In genomic region chr17:46433627-46434026, GRCm38 (mm10) we compare ENCODE assay signal across 8 mouse cellular contexts. TPM values are rescaled to one million over a fixed set of nuclear protein-coding genes. Genes with fewer than 3 reads are reported as not detected.
DNase-seq lines count a peak whose midpoint lies in the region; ATAC-seq and TF ChIP-seq lines count a peak whose summit lies in the region.

No protein-coding gene starts in this region.

- H3K27me3 ChIP-seq in heart, embryonic 10.5 days (ENCODE audit: insufficient read depth, poor library complexity, severe bottlenecking): peaks cover 58% of the 10 kb centered on the region
- peaks cover 9% of the 10 kb centered on the region; the same call in 1 of the 2 replicates for H3K27me3 ChIP-seq in intestine, embryonic 15.5 days (replicated peaks)
- H3K27me3 ChIP-seq in liver, embryonic 14.5 days (ENCODE audit: control insufficient read depth, insufficient read depth, low read length): no peaks in the 10 kb centered on the region

- peak overlapping the region; percentile 72 for H3K27ac ChIP-seq in heart, embryonic 10.5 days
- H3K27ac ChIP-seq in intestine, embryonic 15.5 days: no peak overlapping the region
- no peak overlapping the region for H3K27ac ChIP-seq in liver, embryonic 14.5 days

- peak; percentile 69 for ATAC-seq in intestine, embryonic 15.5 days
- no peak for ATAC-seq in liver, embryonic 14.5 days (ENCODE audit: insufficient read depth)

- TF ChIP-seq EP300 in liver, embryonic 14.5 days (IDR thresholded peaks at IDR 0.05; ENCODE audit: low read depth): no peak

- peaks cover 39% of the 10 kb centered on the region for H3K4me1 ChIP-seq in heart, embryonic 10.5 days
- H3K4me1 ChIP-seq in intestine, embryonic 15.5 days (replicated peaks): 0 out of 2 replicates have a peak, but pooled peaks cover 5% of the 10 kb centered on the region
- no peaks in the 10 kb centered on the region for H3K4me1 ChIP-seq in liver, embryonic 14.5 days (replicated peaks; ENCODE audit: control insufficient read depth in 2 of 2, insufficient read depth in 2 of 2, low read length in 1 of 2)

- H3K9me3 ChIP-seq in heart, embryonic 10.5 days: no peaks in the 10 kb centered on the region
- no peaks in the 10 kb centered on the region for H3K9me3 ChIP-seq in intestine, embryonic 15.5 days
- no peaks in the 10 kb centered on the region for H3K9me3 ChIP-seq in liver, embryonic 14.5 days (ENCODE audit: control insufficient read depth, low read length)

- peak overlapping the region; percentile 55 for H3K4me2 ChIP-seq in intestine, embryonic 15.5 days (replicated peaks)
- peak overlapping the region; percentile 29; the same call in 1 of the 2 replicates for H3K4me2 ChIP-seq in liver, embryonic 14.5 days (ENCODE audit: low read depth)

- H3K36me3 ChIP-seq in heart, embryonic 10.5 days: no peaks in the 10 kb centered on the region
- H3K36me3 ChIP-seq in intestine, embryonic 15.5 days: no peaks in the 10 kb centered on the region
- no peaks in the 10 kb centered on the region for H3K36me3 ChIP-seq in liver, embryonic 14.5 days (replicated peaks; ENCODE audit: control insufficient read depth, insufficient read depth, low read depth)

- no peak for TF ChIP-seq CTCF in liver, embryonic 14.5 days (IDR thresholded peaks at IDR 0.05; ENCODE audit: low read depth)

- 9% methylated on average over 17 of the region's 17 CpGs for WGBS in heart, embryonic 10.5 days
- WGBS in intestine, embryonic 15.5 days: 4% methylated on average over 17 of the region's 17 CpGs
- 3% methylated on average over 17 of the region's 17 CpGs for WGBS in liver, embryonic 14.5 days (ENCODE audit: insufficient replicate concordance)

- intact Hi-C loops in heart, postnatal 36 days (cut with DNase I): no loop called here

- peak overlapping the region; percentile 49 for H3K4me3 ChIP-seq in heart, embryonic 10.5 days
- H3K4me3 ChIP-seq in intestine, embryonic 15.5 days (replicated peaks): peak overlapping the region; percentile 13; the same call in 1 of the 2 replicates
- no peak overlapping the region for H3K4me3 ChIP-seq in liver, embryonic 14.5 days (ENCODE audit: insufficient read depth in 1 of 2, low read depth in 2 of 2, low read length in 2 of 2)

- DNase-seq in heart, embryonic 10.5 days (ENCODE audit: low spot score): no peak
- no peak for DNase-seq in heart, postnatal 36 days
- DNase-seq in embryo, embryonic 9.5 days (ENCODE audit: extremely low spot score): peak; percentile 75
- DNase-seq in liver, embryonic 14.5 days (ENCODE audit: low read depth in 3 of 3, low spot score in 3 of 3): no peak
- DNase-seq in yolk sac, embryonic 10.5 days (ENCODE audit: low spot score): peak; percentile 31
- no peak for DNase-seq in ovary, adult 18-20 months (ENCODE audit: low spot score)
- DNase-seq in left cerebral cortex, adult 9 months (ENCODE audit: low spot score in 2 of 2): no peak

- H3K9ac ChIP-seq in intestine, embryonic 15.5 days: no peak overlapping the region
- no peak overlapping the region for H3K9ac ChIP-seq in liver, embryonic 14.5 days (replicated peaks)

RNA-seq across cellular contexts. Expression of gene Slc22a7, which starts 4.6 kb away (rescaled TPM):
- polyA plus RNA-seq in heart, embryonic 10.5 days (2016; fragmentation: Nextera tagmentation; extraction: Ambion mirVana): 0.15 and 0.30 TPM in 2 replicates
- total RNA-seq in heart, postnatal 36 days (2021): not detected
- not detected in 2 replicates for polyA plus RNA-seq in intestine, embryonic 15.5 days (2015; fragmentation: Nextera tagmentation; extraction: Ambion mirVana)
- polyA plus RNA-seq in liver, embryonic 14.5 days (2012; rRNA removed): 0.03 and 0.04 TPM in 2 replicates
- 0.09 TPM in 1 of 2 replicates, not detected in the other for polyA plus RNA-seq in liver, embryonic 14.5 days (2014; fragmentation: Nextera tagmentation; extraction: Ambion mirVana)

RNA-seq across cellular contexts. Expression of gene Crip3, which starts 4.9 kb away (rescaled TPM):
- 0.54 and 0.83 TPM in 2 replicates for polyA plus RNA-seq in heart, embryonic 10.5 days (2016; fragmentation: Nextera tagmentation; extraction: Ambion mirVana)
- 1 to 10 TPM in 1 of 2 experiments, not detected in 1; 1.2 TPM for total RNA-seq in heart, postnatal 36 days (2021)
- 0.92 TPM in 1 of 2 replicates, not detected in the other for polyA plus RNA-seq in intestine, embryonic 15.5 days (2015; fragmentation: Nextera tagmentation; extraction: Ambion mirVana)
- polyA plus RNA-seq in liver, embryonic 14.5 days (2012; rRNA removed): 0.05 TPM in 1 of 2 replicates, not detected in the other
- not detected in 2 replicates for polyA plus RNA-seq in liver, embryonic 14.5 days (2014; fragmentation: Nextera tagmentation; extraction: Ambion mirVana)

RNA-seq across cellular contexts. Expression of gene Zfp318, which starts 50.1 kb away (rescaled TPM):
- 6.1 and 7.0 TPM in 2 replicates for polyA plus RNA-seq in heart, embryonic 10.5 days (2016; fragmentation: Nextera tagmentation; extraction: Ambion mirVana)
- total RNA-seq in heart, postnatal 36 days (2021): 10 to 100 TPM; 17.6 to 19.1 TPM
- polyA plus RNA-seq in intestine, embryonic 15.5 days (2015; fragmentation: Nextera tagmentation; extraction: Ambion mirVana): 6.6 and 7.1 TPM in 2 replicates
- 1.1 and 2.1 TPM in 2 replicates for polyA plus RNA-seq in liver, embryonic 14.5 days (2012; rRNA removed)
- 1.5 and 1.9 TPM in 2 replicates for polyA plus RNA-seq in liver, embryonic 14.5 days (2014; fragmentation: Nextera tagmentation; extraction: Ambion mirVana)

RNA-seq across cellular contexts. Expression of gene Ttbk1, which starts 53.8 kb away (rescaled TPM):
- polyA plus RNA-seq in heart, embryonic 10.5 days (2016; fragmentation: Nextera tagmentation; extraction: Ambion mirVana): 0.09 and 0.14 TPM in 2 replicates
- total RNA-seq in heart, postnatal 36 days (2021): under 1 TPM; 0.19 TPM
- 0.24 and 0.26 TPM in 2 replicates for polyA plus RNA-seq in intestine, embryonic 15.5 days (2015; fragmentation: Nextera tagmentation; extraction: Ambion mirVana)
- polyA plus RNA-seq in liver, embryonic 14.5 days (2012; rRNA removed): 0.02 and 0.04 TPM in 2 replicates
- not detected in 2 replicates for polyA plus RNA-seq in liver, embryonic 14.5 days (2014; fragmentation: Nextera tagmentation; extraction: Ambion mirVana)

Comparison
In these comparisons a context has a peak if more than half of its experiments do, and no peak if none do; other contexts are left out.
1. DNase-seq: peak in embryo, embryonic 9.5 days (single experiment) and yolk sac, embryonic 10.5 days (single experiment); none in heart, embryonic 10.5 days (single experiment), heart, postnatal 36 days (0 of 2), liver, embryonic 14.5 days (0 of 3), ovary, adult 18-20 months (single experiment) and left cerebral cortex, adult 9 months (0 of 2).
2. H3K4me3 ChIP-seq: peak in heart, embryonic 10.5 days (single experiment) and intestine, embryonic 15.5 days (single experiment); none in liver, embryonic 14.5 days (0 of 2).